Mouse (Mus musculus) T-helper 17 cell (primary cell): ENCODE measurements around the gene Sh2b3.

Source experiments
- in situ Hi-C, 2 experiments: fragments of 300-600 bp; cut with MboI, MseI; formaldehyde crosslinking; loops; 1 replicate in 1 of 2; 2 replicates in 1 of 2; pipeline ENCODE4 v1.15.1; 2025; ENCODE audit warnings: high pct_unique_total_duplicates in 2 of 2

Gene Sh2b3

GRCm38 (mm10) chr5:121828491-121829432 lies 8.7 kb downstream of the Sh2b3 start:
- in situ Hi-C loops: loop anchor here (25.0 kb wide), 2 partner anchors 1009 to 1309 kb away; partner anchors contain the start of genes Rhof (in 1 of the 2) and Setd1b (in 1 of the 2)

GRCm38 (mm10) chr5:121827876-121828275 lies 9.6 kb downstream of the Sh2b3 start:
- in situ Hi-C loops: loop anchor here (25.0 kb wide), 2 partner anchors 1009 to 1309 kb away; partner anchors contain the start of genes Rhof (in 1 of the 2) and Setd1b (in 1 of the 2)

GRCm38 (mm10) chr5:121825606-121826005 lies 11.8 kb downstream of the Sh2b3 start:
- in situ Hi-C loops: loop anchor here (25.0 kb wide), 2 partner anchors 1012 to 1312 kb away; partner anchors contain the start of genes Rhof (in 1 of the 2) and Setd1b (in 1 of the 2)

GRCm38 (mm10) chr5:121824121-121824520 lies 13.3 kb downstream of the Sh2b3 start:
- in situ Hi-C loops: no loop called here

GRCm38 (mm10) chr5:121823668-121824067 lies 13.8 kb downstream of the Sh2b3 start:
- in situ Hi-C loops: no loop called here

- in situ Hi-C loops: no loop called here
These were observed 14.5 kb downstream of the Sh2b3 start for GRCm38 (mm10) chr5:121822786-121823505.

GRCm38 (mm10) chr5:121821552-121821951 lies 15.9 kb downstream of the Sh2b3 start:
- in situ Hi-C loops: no loop called here

GRCm38 (mm10) chr5:121821116-121821515 lies 16.3 kb downstream of the Sh2b3 start:
- in situ Hi-C loops: no loop called here

- in situ Hi-C loops: no loop called here
These were observed 16.8 kb downstream of the Sh2b3 start for GRCm38 (mm10) chr5:121820657-121821056.

- in situ Hi-C loops: no loop called here
These were observed 17.3 kb downstream of the Sh2b3 start for GRCm38 (mm10) chr5:121820161-121820560.

GRCm38 (mm10) chr5:121819559-121819958 lies 17.9 kb downstream of the Sh2b3 start:
- in situ Hi-C loops: no loop called here

GRCm38 (mm10) chr5:121818862-121819261 lies 18.6 kb downstream of the Sh2b3 start:
- in situ Hi-C loops: no loop called here

- in situ Hi-C loops: no loop called here
These were observed 19.0 kb downstream of the Sh2b3 start for GRCm38 (mm10) chr5:121818401-121818800.

GRCm38 (mm10) chr5:121817551-121817950 lies 19.9 kb downstream of the Sh2b3 start:
- in situ Hi-C loops: no loop called here

- in situ Hi-C loops: no loop called here
These were observed 20.8 kb downstream of the Sh2b3 start for GRCm38 (mm10) chr5:121816611-121817010.

GRCm38 (mm10) chr5:121815867-121816380 lies 21.5 kb downstream of the Sh2b3 start:
- in situ Hi-C loops: no loop called here

GRCm38 (mm10) chr5:121815067-121815466 lies 22.4 kb downstream of the Sh2b3 start:
- in situ Hi-C loops: no loop called here

GRCm38 (mm10) chr5:121813744-121814143 lies 23.7 kb downstream of the Sh2b3 start:
- in situ Hi-C loops: no loop called here

- in situ Hi-C loops: no loop called here
These were observed 24.8 kb downstream of the Sh2b3 start for GRCm38 (mm10) chr5:121812526-121813243.

- in situ Hi-C loops: no loop called here
These were observed 25.9 kb downstream of the Sh2b3 start for GRCm38 (mm10) chr5:121811485-121811931.
